Mouse (Mus musculus): ENCODE measurements around the gene Plekhh2. TPM values are rescaled to one million over a fixed set of nuclear protein-coding genes. Genes with fewer than 3 reads are reported as not detected.

Plekhh2 gene
- total and polyA plus RNA-seq, 3 experiments, result 0.21 to 1.7 (median 1.1) TPM

DNA sequence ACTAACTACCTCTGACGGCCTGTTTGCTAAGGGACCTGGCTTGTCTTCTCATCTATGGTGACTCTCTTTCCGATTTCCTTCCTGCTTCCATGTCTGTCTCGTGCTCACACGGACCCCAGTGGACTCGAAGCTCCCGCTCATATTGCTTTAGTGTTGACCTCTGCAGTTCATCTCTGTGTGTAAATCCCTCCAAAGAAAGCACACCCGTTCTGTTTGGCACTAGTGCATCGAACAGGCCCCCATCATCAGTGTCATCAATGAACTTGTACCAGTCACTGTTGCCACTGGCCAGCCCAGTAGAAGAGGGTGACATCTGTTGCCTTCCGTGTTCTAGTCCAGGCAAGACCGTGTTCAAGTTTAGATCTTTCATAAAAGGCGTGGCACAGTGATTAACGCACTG lies 57.1 kb downstream of the Plekhh2 start:
- H3K36me3 ChIP-seq (replicated peaks in 1 of 2; ENCODE audit: control insufficient read depth in 1 of 2, insufficient read depth in 1 of 2, low read length in 1 of 2), result no peaks in the 10 kb centered on the region
- no peak overlapping the region for H3K9ac ChIP-seq (ENCODE audit: insufficient read depth, low read depth)
- no peak for DNase-seq (ENCODE audit: extremely low read depth)
- no peak overlapping the region for H3K4me3 ChIP-seq (replicated peaks in 1 of 3; ENCODE audit: low read depth in 2 of 3, low read length in 2 of 3, poor library complexity in 1 of 3)
- no peak overlapping the region for H3K27ac ChIP-seq (ENCODE audit: insufficient read depth, low read depth)
- no peaks in the 10 kb centered on the region for H3K27me3 ChIP-seq (replicated peaks)
- no peaks in the 10 kb centered on the region for H3K79me2 ChIP-seq (replicated peaks; ENCODE audit: control insufficient read depth, extremely low read depth, insufficient read depth, poor library complexity, severe bottlenecking)
- TF ChIP-seq JUND (conservative IDR thresholded peaks at IDR 0.05; ENCODE audit: low read depth, low read length), result no peak
- no peak for TF ChIP-seq ETS1 (conservative IDR thresholded peaks at IDR 0.05; ENCODE audit: low read depth, low read length)
- TF ChIP-seq TCF12 (IDR thresholded peaks at IDR 0.05; ENCODE audit: low read depth, low read length), result no peak
- no peak for TF ChIP-seq SIN3A (IDR thresholded peaks at IDR 0.05; ENCODE audit: low read length)
- no peak for TF ChIP-seq JUN (IDR thresholded peaks at IDR 0.05; ENCODE audit: insufficient read depth, low read depth, low read length)
- no peak overlapping the region for H3K4me2 ChIP-seq (ENCODE audit: insufficient read depth, low read depth, poor library complexity, severe bottlenecking)
- no peaks in the 10 kb centered on the region for H3K9me3 ChIP-seq (replicated peaks; ENCODE audit: low read length)
- H3K4me1 ChIP-seq (ENCODE audit: control insufficient read depth in 1 of 2, insufficient read depth in 2 of 2), result no peaks in the 10 kb centered on the region
- dilution Hi-C loops (cut with MboI; ENCODE audit: extremely low pct_ligation_motif_present, extremely low pct_unique_long_range_greater_than_20kb, low sequenced_read_pairs), result no loop called here
- in situ Hi-C loops (cut with MboI; ENCODE audit: low pct_ligation_motif_present, low pct_unique_long_range_greater_than_20kb, low sequenced_read_pairs), result no loop called here

DNA sequence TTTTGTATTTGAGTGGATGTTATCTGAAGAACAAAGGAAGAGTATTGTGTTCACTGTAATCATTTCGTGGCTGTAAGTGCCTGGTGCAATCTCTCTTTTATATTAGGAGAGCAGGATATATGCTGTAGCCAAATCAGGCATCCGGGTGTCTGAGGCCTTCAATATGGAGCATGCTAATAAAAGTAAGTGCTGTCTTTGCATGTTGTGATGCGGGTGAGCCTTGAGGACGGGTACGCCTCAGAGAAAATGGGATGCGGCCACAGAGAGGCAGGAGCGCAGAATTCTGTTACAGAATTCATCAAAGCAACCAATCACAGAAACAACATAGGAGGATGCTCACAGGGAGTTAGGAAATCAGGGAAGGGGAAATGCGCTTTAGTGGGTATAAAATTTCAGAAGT lies 58.1 kb downstream of the Plekhh2 start:
- Histone ChIP-seq H3K79me2 (replicated peaks; ENCODE audit: control insufficient read depth, extremely low read depth, insufficient read depth, poor library complexity, severe bottlenecking) (no peaks in the 10 kb centered on the region), H3K4me2 (ENCODE audit: insufficient read depth, low read depth, poor library complexity, severe bottlenecking) (no peak overlapping the region), H3K9ac (ENCODE audit: insufficient read depth, low read depth) (no peak overlapping the region), H3K9me3 (replicated peaks; ENCODE audit: low read length) (no peaks in the 10 kb centered on the region), H3K4me3 (replicated peaks in 1 of 3; ENCODE audit: low read depth in 2 of 3, low read length in 2 of 3, poor library complexity in 1 of 3) (no peak overlapping the region), H3K27me3 (replicated peaks) (no peaks in the 10 kb centered on the region), H3K27ac (ENCODE audit: insufficient read depth, low read depth) (no peak overlapping the region), H3K4me1 (ENCODE audit: control insufficient read depth in 1 of 2, insufficient read depth in 2 of 2) (no peaks in the 10 kb centered on the region), H3K36me3 (replicated peaks in 1 of 2; ENCODE audit: control insufficient read depth in 1 of 2, insufficient read depth in 1 of 2, low read length in 1 of 2) (no peaks in the 10 kb centered on the region)
- DNase-seq (ENCODE audit: extremely low read depth), result no peak
- dilution Hi-C loops (cut with MboI; ENCODE audit: extremely low pct_ligation_motif_present, extremely low pct_unique_long_range_greater_than_20kb, low sequenced_read_pairs) (no loop called here), in situ Hi-C loops (cut with MboI; ENCODE audit: low pct_ligation_motif_present, low pct_unique_long_range_greater_than_20kb, low sequenced_read_pairs) (no loop called here)
- TF ChIP-seq MAFK (IDR thresholded peaks at IDR 0.05; ENCODE audit: insufficient replicate concordance, low read length) (no peak), MAZ (IDR thresholded peaks at IDR 0.05; ENCODE audit: low read depth, low read length) (no peak), PAX5 (IDR thresholded peaks at IDR 0.05; ENCODE audit: low read length) (no peak), SIN3A (IDR thresholded peaks at IDR 0.05; ENCODE audit: low read length) (no peak), MXI1 (IDR thresholded peaks at IDR 0.05; ENCODE audit: low read depth, low read length) (no peak)

DNA sequence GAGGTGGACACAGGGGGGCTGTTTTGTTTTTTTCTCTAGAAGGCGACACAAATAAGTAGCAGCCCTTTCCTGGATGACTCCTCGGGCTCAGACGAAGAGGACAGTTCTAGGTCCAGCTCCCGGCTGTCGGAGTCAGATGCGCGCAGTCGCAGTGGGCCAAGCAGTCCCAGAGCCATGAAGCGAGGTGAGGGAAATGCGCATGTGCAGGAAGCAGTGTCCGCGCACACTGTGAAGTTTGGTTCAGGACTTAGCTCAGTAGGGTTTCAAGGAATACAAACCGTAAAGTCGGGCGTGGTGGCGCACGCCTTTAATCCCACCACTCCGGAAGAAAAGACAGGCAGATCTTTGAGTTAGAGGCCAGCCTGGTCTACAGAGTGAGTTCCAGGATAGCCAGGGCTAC lies 59.9 kb downstream of the Plekhh2 start:
- Histone ChIP-seq H3K4me3 (replicated peaks in 1 of 3; ENCODE audit: low read depth in 2 of 3, low read length in 2 of 3, poor library complexity in 1 of 3) (no peak overlapping the region), H3K27ac (ENCODE audit: insufficient read depth, low read depth) (no peak overlapping the region), H3K4me1 (ENCODE audit: control insufficient read depth in 1 of 2, insufficient read depth in 2 of 2) (no peaks in the 10 kb centered on the region), H3K79me2 (replicated peaks; ENCODE audit: control insufficient read depth, extremely low read depth, insufficient read depth, poor library complexity, severe bottlenecking) (no peaks in the 10 kb centered on the region), H3K9ac (ENCODE audit: insufficient read depth, low read depth) (no peak overlapping the region), H3K4me2 (ENCODE audit: insufficient read depth, low read depth, poor library complexity, severe bottlenecking) (no peak overlapping the region), H3K9me3 (replicated peaks; ENCODE audit: low read length) (no peaks in the 10 kb centered on the region), H3K36me3 (replicated peaks in 1 of 2; ENCODE audit: control insufficient read depth in 1 of 2, insufficient read depth in 1 of 2, low read length in 1 of 2) (no peaks in the 10 kb centered on the region), H3K27me3 (replicated peaks) (no peaks in the 10 kb centered on the region)
- TF ChIP-seq RCOR1 (conservative IDR thresholded peaks at IDR 0.05; ENCODE audit: low read depth, low read length) (no peak), IRF4 (IDR thresholded peaks at IDR 0.05; ENCODE audit: low read depth, low read length) (no peak), CHD1 (IDR thresholded peaks at IDR 0.05; ENCODE audit: low read depth, low read length) (no peak), ELF1 (IDR thresholded peaks at IDR 0.05; ENCODE audit: low read depth, low read length) (no peak), ZNF384 (IDR thresholded peaks at IDR 0.05; ENCODE audit: low read depth, low read length) (no peak), PAX5 (IDR thresholded peaks at IDR 0.05; ENCODE audit: low read length) (no peak)
- DNase-seq (ENCODE audit: extremely low read depth), result no peak
- dilution Hi-C loops (cut with MboI; ENCODE audit: extremely low pct_ligation_motif_present, extremely low pct_unique_long_range_greater_than_20kb, low sequenced_read_pairs) (no loop called here), in situ Hi-C loops (cut with MboI; ENCODE audit: low pct_ligation_motif_present, low pct_unique_long_range_greater_than_20kb, low sequenced_read_pairs) (no loop called here)
